Mouse (Mus musculus) lung, embryonic 14.5 days (tissue): ENCODE data around the gene Gm49380. TPM values are rescaled to one million over a fixed set of nuclear protein-coding genes. Genes with fewer than 3 reads are reported as not detected.

Experiments
- ATAC-seq: fragments of 200-750 bp; cut with Nextera tagmentation; 2 replicates; pipeline ENCODE4 v1.8.0; 2017; ENCODE audit warnings: mild to moderate bottlenecking, moderate TSS enrichment, moderate library complexity; ENCODE audit not compliant: insufficient read depth
- DNase-seq: peaks from one replicate; pipeline ENCODE4 v3.0.0-alpha.2; 2015
- H3K27ac ChIP-seq: fragments of 300-500 bp; sonication (generic); 2 replicates; pipeline ENCODE4 v1.5.1; 2014; ENCODE audit warnings: low read depth, mild to moderate bottlenecking, moderate library complexity
- H3K27me3 ChIP-seq: fragments of 300-500 bp; sonication (generic); 2 replicates; pipeline ENCODE4 v1.6.1; 2014; ENCODE audit warnings: low read length, control low read depth; ENCODE audit not compliant: insufficient read depth
- H3K36me3 ChIP-seq: fragments of 300-500 bp; sonication (generic); 2 replicates; pipeline ENCODE4 v1.6.1; 2014; ENCODE audit warnings: control low read depth; ENCODE audit not compliant: insufficient read depth
- H3K4me1 ChIP-seq: fragments of 300-500 bp; sonication (generic); 2 replicates; pipeline ENCODE4 v1.6.1; 2014; ENCODE audit warnings: antibody characterized with exemption, control low read depth; ENCODE audit not compliant: insufficient read depth
- H3K4me2 ChIP-seq: fragments of 300-500 bp; sonication (generic); 2 replicates; pipeline ENCODE4 v1.6.1; 2014; ENCODE audit warnings: mild to moderate bottlenecking
- H3K4me3 ChIP-seq: fragments of 300-500 bp; sonication (generic); 2 replicates; pipeline ENCODE4 v1.5.1; 2014; ENCODE audit warnings: low read depth, low read length
- H3K9ac ChIP-seq: fragments of 300-500 bp; sonication (generic); 2 replicates; pipeline ENCODE4 v1.6.1; 2014
- H3K9me3 ChIP-seq: fragments of 300-500 bp; sonication (generic); 2 replicates; pipeline ENCODE4 v1.6.1; 2016; ENCODE audit warnings: low read depth, low read length, control low read depth
- CTCF ChIP-seq: IDR thresholded peaks from 2 replicates; pipeline ENCODE4 v1.5.1; 2016; ENCODE audit warnings: antibody characterized with exemption, low read depth
- WGBS: fragments of 180-500 bp; shearing (Covaris S2); extraction: QIAGEN DNeasy Blood & Tissue Kit; methylation state at CpG from one replicate; pipeline ENCODE4 v1.1.7; 2014; 5-methylcytosine and 5-hydroxymethylcytosine counted together
- polyA plus RNA-seq: library from polyadenylated mRNA; unstranded; fragments of >200 nt; fragmentation: Nextera tagmentation; extraction: Ambion mirVana; gene quantifications from 2 replicates; pipeline ENCODE4 v1.2.1, GENCODE M21; 2014

Gm49380 gene
- polyA plus RNA-seq, 1 experiment from 2014 or later = 0.32 TPM

DNA sequence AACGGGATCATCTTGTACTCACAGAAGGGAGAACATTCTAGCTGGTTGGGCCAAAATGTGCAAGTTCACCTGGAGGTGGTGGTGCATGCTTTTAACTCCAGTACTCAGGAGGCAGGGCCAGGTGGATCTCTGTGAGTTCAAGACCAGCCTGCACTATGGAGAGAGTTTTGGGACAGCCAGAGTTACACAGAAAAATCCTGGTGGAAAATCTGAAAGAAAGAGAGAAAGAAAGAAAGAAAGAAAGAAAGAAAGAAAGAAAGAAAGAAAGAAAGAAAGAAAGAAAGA lies 71.0 kb downstream of the Gm49380 start:
- 57% methylated on average over 1 of the region's 1 CpGs for WGBS

DNA sequence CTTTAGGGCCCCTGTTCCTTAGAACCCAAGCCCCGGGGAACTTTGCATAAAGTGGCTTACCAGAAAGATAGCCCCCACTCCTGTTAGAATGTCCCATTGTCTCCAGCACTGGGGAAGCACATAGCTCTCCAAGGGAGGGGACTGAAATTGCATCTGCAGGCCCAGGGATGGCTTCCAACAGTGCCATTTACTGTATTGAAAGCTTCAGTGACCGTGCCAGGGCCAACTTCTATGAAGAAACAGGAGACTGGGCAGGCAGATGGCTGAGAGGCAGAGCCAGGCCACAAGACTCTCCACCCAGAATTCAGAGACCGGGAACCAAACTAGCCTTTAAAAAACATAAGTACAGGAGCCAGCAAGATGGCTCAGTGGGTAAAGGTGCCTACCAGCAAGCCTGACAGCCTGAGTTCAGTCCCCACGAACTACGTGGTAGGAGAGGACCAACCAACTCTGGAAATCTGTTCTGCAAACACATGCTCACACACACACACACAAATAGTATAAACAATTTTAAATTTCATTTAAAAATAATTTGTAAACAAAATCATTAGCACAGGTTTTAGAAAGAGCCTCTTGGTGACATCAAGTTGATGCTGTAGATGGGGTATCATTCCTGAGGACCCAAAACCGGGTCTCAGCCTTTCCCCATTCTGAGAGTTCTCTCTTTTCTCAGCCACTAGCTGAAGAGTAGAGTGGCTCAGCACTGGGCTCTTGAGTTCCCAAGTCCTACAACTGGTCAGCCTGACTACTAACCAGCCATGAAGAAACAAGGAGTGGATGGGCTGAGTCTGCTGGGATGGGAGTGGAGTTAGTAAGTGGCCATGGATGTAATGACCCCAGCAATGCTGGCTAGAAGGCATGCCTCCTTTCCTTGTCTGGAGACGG lies 71.5 kb downstream of the Gm49380 start:
- Histone ChIP-seq H3K4me3 (no peak overlapping the region), H3K4me1 (no peaks in the 10 kb centered on the region), H3K27me3 (peaks cover 36% of the 10 kb centered on the region), H3K9ac (no peak overlapping the region), H3K36me3 (no peaks in the 10 kb centered on the region), H3K27ac (no peak overlapping the region), H3K4me2 (no peak overlapping the region), H3K9me3 (no peaks in the 10 kb centered on the region)
- DNase-seq = no peak
- no peak for ATAC-seq
- TF ChIP-seq CTCF = no peak
- WGBS = 67% methylated on average over 7 of the region's 7 CpGs

More for the DNA sequence above, 71.0 kb downstream of the Gm49380 start:
- Histone ChIP-seq H3K4me1 (no peaks in the 10 kb centered on the region), H3K4me3 (no peak overlapping the region), H3K27ac (no peak overlapping the region), H3K9ac (no peak overlapping the region), H3K36me3 (no peaks in the 10 kb centered on the region), H3K27me3 (peaks cover 36% of the 10 kb centered on the region), H3K4me2 (no peak overlapping the region), H3K9me3 (no peaks in the 10 kb centered on the region)
- no peak for TF ChIP-seq CTCF
- DNase-seq (no peak), ATAC-seq (no peak)

DNA sequence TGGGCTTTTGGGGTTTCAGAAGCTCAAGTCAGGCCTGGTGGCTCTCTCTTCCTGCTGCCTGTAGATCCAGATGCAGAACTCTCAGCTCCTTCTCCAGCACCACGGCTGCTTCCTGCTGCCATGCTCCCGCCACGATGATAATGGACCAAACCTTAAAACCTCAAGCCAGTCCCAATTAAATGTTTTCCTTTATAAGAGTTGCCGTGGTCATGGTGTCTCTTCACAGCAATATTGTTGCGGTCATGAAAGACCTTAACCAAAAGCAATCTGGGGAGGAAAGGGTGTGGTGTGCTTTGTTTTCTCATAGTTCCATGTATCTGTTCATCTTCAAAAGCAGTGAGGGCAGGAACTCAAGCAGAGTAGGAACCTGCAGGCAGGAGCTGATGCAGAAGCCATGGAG lies 76.2 kb downstream of the Gm49380 start:
- Histone ChIP-seq H3K36me3 (no peaks in the 10 kb centered on the region), H3K27ac (no peak overlapping the region), H3K9me3 (no peaks in the 10 kb centered on the region), H3K9ac (no peak overlapping the region), H3K4me3 (no peak overlapping the region), H3K4me1 (no peaks in the 10 kb centered on the region), H3K4me2 (no peak overlapping the region), H3K27me3 (peaks cover 5% of the 10 kb centered on the region; the same call in 1 of the 2 replicates)
- ATAC-seq (no peak), DNase-seq (no peak)
- WGBS = 91% methylated on average over 5 of the region's 5 CpGs
- TF ChIP-seq CTCF = no peak

DNA sequence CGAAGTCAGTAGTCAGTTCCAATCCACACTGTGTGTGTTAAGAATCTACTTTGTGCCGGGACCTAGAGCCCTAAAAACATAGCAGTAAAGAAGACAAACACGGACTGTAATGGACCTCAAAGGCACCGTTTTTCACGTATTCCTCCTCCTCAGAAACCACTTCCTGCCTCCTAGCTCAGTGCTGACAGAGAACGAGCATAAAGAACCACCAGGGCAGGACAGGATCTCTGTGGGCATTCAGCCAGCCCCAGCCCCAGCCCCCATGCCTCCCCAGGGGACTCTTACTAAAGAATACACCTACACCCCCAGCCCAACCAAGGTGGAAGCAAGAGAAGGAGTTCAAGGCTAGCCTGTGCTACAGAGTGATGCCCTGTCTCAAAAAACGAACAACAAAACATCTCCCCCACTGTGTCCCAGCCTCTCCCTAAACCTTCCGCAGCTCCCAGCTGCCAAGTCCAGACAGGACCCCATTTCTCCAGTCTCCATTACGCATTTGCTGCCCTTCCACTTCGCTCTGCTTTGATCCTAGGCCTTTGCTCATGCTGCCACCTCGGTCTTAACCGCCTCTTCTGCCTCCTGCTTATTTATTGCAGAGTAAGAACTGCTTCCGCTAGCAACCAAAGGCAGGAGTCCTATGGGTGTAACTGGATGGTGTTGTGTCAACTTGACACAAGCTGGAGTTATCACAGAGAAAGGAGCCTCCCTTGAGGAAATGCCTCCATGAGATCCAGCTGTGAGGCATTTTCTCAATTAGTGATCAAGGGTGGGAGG lies 79.2 kb downstream of the Gm49380 start:
- no peak overlapping the region for H3K4me3 ChIP-seq
- no peaks in the 10 kb centered on the region for H3K27me3 ChIP-seq
- no peaks in the 10 kb centered on the region for H3K36me3 ChIP-seq
- H3K4me2 ChIP-seq = no peak overlapping the region
- WGBS = 59% methylated on average over 13 of the region's 13 CpGs
- H3K9me3 ChIP-seq = no peaks in the 10 kb centered on the region
- ATAC-seq (no peak), DNase-seq (no peak)
- H3K9ac ChIP-seq = no peak overlapping the region
- H3K27ac ChIP-seq = no peak overlapping the region
- no peak for TF ChIP-seq CTCF
- no peaks in the 10 kb centered on the region for H3K4me1 ChIP-seq

DNA sequence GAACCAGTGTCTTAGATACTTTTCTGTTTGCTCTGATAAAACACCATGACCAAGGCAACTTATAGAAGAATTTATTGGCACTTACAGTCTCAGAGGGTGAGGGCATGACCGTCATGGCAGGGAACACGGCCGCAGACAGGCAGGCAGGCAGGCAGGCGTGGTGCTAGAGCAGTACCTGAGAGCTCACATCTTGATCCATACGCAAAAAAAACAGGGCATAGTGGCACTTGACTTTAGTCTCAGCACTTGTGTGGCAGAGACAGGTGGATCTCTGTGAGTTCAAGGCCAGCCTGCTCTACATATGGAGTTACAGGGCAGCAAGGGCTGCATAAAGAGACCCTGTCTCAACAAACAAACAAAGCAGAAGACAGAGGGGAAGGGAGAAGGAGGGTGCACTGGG lies 80.0 kb downstream of the Gm49380 start:
- TF ChIP-seq CTCF = no peak

DNA sequence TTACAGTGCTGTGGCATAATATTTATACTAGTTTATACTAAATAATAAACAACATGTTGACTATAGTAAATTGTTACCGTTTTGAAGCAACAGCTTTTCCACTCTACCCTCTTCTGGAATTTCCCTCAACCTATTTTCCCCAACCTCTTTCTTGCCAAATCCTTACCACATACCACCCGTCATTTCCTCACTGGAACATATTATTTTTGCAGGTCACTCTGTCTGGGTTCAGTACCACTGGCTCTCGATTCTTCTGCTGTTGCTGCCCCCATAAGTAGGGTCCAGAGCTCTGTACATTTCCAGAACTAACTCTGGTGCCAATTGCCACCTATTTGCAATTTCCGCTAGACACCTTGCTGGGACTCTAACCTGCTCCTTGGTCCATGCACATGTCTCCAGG lies 81.4 kb downstream of the Gm49380 start:
- no peak for DNase-seq
- Histone ChIP-seq H3K9me3 (no peaks in the 10 kb centered on the region), H3K27ac (no peak overlapping the region), H3K27me3 (no peaks in the 10 kb centered on the region), H3K4me2 (no peak overlapping the region), H3K9ac (no peak overlapping the region), H3K4me1 (no peaks in the 10 kb centered on the region), H3K36me3 (no peaks in the 10 kb centered on the region), H3K4me3 (no peak overlapping the region)
- 69% methylated on average over 4 of the region's 4 CpGs for WGBS
- TF ChIP-seq CTCF = no peak
- ATAC-seq = no peak

More for the DNA sequence above, 80.0 kb downstream of the Gm49380 start:
- 92% methylated on average over 5 of the region's 5 CpGs for WGBS
- no peak overlapping the region for H3K9ac ChIP-seq
- H3K36me3 ChIP-seq = no peaks in the 10 kb centered on the region
- H3K27me3 ChIP-seq = no peaks in the 10 kb centered on the region
- no peak for DNase-seq
- no peaks in the 10 kb centered on the region for H3K4me1 ChIP-seq
- no peaks in the 10 kb centered on the region for H3K9me3 ChIP-seq
- no peak overlapping the region for H3K4me2 ChIP-seq
- no peak for ATAC-seq
- H3K27ac ChIP-seq = no peak overlapping the region
- no peak overlapping the region for H3K4me3 ChIP-seq

DNA sequence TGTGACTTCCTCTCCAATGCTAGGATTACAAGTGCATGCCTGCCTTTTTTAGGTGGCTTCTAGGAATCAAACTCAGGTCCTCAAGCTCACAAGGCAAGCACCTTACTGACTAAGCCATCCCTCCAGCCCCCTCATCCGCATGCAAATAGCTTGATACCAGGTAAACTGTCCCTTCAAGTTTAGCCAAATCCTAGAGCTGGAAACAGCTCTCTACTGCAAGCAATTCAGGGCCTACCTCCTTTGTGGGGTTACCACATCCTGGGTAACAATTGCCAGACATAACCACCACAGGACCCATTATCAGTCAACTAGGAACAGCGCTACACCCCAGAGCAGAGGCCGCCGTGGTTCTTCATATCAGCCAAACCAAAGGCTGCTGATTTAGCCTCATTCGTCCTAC lies 82.2 kb downstream of the Gm49380 start:
- no peak overlapping the region for H3K4me2 ChIP-seq
- whole genome bisulfite sequencing = 75% methylated on average over 5 of the region's 5 CpGs
- no peaks in the 10 kb centered on the region for H3K4me1 ChIP-seq
- ATAC-seq (no peak), DNase-seq (no peak)
- H3K9me3 ChIP-seq = no peaks in the 10 kb centered on the region
- no peak overlapping the region for H3K27ac ChIP-seq
- H3K36me3 ChIP-seq = no peaks in the 10 kb centered on the region
- TF ChIP-seq CTCF = no peak
- H3K27me3 ChIP-seq = no peaks in the 10 kb centered on the region
- no peak overlapping the region for H3K4me3 ChIP-seq
- H3K9ac ChIP-seq = no peak overlapping the region
